Mouse (Mus musculus): ENCODE measurements around the gene Slc22a20.

- TF ChIP-seq CTCF (IDR thresholded peaks at IDR 0.05; ENCODE audit: low read depth, low read length): no peak
- TF ChIP-seq GATA1 (IDR thresholded peaks at IDR 0.05; ENCODE audit: borderline replicate concordance, low read length): no peak
These were observed 3.6 kb upstream of the Slc22a20 start for GRCm38 (mm10) chr19:5989585-5989984.
